ENCODE assay signal across 8 mouse cellular contexts in the genomic region with DNA sequence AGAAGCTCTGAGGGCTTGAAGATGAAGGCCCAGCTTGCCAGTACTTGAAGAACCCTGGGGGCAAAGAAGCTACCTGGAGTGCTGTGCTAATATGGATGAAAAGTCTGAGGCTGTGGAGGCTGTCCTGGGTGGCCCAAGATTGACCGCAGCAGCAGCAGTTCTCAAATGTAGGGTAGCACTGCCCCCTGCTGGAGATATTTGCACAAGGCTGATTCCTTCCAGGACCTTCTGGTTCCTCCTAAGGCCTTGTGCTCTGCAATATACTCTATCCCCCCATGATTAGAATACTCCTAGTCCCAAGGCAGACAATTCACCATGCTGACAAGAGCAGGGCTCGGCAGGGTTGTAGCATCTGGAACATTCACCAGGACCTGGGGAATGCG.
DNase-seq lines count a peak whose midpoint lies in the region; ATAC-seq and TF ChIP-seq lines count a peak whose summit lies in the region.

No protein-coding gene starts in this region.

- 25% methylated on average over 3 of the region's 3 CpGs for WGBS in forebrain, embryonic 11.5 days
- 23% methylated on average over 3 of the region's 3 CpGs for WGBS in heart, postnatal 0 days
- 32% methylated on average over 3 of the region's 3 CpGs for WGBS in liver, postnatal 0 days (ENCODE audit: insufficient replicate concordance)
- WGBS in neural tube, embryonic 15.5 days = 36% methylated on average over 3 of the region's 3 CpGs

- no peak overlapping the region; the same call in 1 of the 2 replicates for H3K9ac ChIP-seq in forebrain, embryonic 11.5 days (ENCODE audit: low read length)
- no peak overlapping the region for H3K9ac ChIP-seq in heart, postnatal 0 days (replicated peaks; ENCODE audit: low read depth, low read length)
- no peak overlapping the region for H3K9ac ChIP-seq in liver, postnatal 0 days (replicated peaks)
- 0 out of 2 replicates have a peak overlapping the region, but pooled peaks have one; percentile 5 for H3K9ac ChIP-seq in neural tube, embryonic 15.5 days (replicated peaks)

- no peak overlapping the region for H3K27ac ChIP-seq in forebrain, embryonic 11.5 days (ENCODE audit: low read depth, low read length)
- H3K27ac ChIP-seq in heart, postnatal 0 days (ENCODE audit: low read depth) = no peak overlapping the region
- H3K27ac ChIP-seq in liver, postnatal 0 days (ENCODE audit: low read depth) = no peak overlapping the region
- no peak overlapping the region for H3K27ac ChIP-seq in neural tube, embryonic 15.5 days (replicated peaks)

- peak; percentile 87 for TF ChIP-seq CTCF in heart, postnatal 0 days (IDR thresholded peaks at IDR 0.05; ENCODE audit: low read depth)
- peak; percentile 89 for TF ChIP-seq CTCF in liver, postnatal 0 days (IDR thresholded peaks at IDR 0.05; ENCODE audit: low read depth)

- TF ChIP-seq EP300 in heart, postnatal 0 days (IDR thresholded peaks at IDR 0.05; ENCODE audit: low read depth) = no peak
- TF ChIP-seq EP300 in liver, postnatal 0 days (IDR thresholded peaks at IDR 0.05; ENCODE audit: low read depth) = no peak

- no peak overlapping the region for H3K4me2 ChIP-seq in forebrain, embryonic 11.5 days (ENCODE audit: low read depth, low read length, severe bottlenecking)
- no peak overlapping the region for H3K4me2 ChIP-seq in heart, postnatal 0 days (ENCODE audit: low read depth, low read length)
- no peak overlapping the region for H3K4me2 ChIP-seq in liver, postnatal 0 days (ENCODE audit: low read depth, low read length)
- no peak overlapping the region for H3K4me2 ChIP-seq in neural tube, embryonic 15.5 days

- peak; percentile 62 to 73 for DNase-seq in CD8-positive naive resting alpha-beta T cell, adult 2 months (ENCODE audit: low read depth in 2 of 2, low spot score in 2 of 2)
- DNase-seq in c-Kit-negative CD71-positive TER-119-positive erythroid progenitor cells, embryonic 14.5 days (ENCODE audit: low read depth, low spot score) = peak; percentile 29
- peak; percentile 91 for DNase-seq in forebrain, embryonic 11.5 days (ENCODE audit: low spot score)
- DNase-seq in heart, postnatal 0 days (ENCODE audit: low spot score) = peak; percentile 66
- peak; percentile 89 to 95 for DNase-seq in kidney, postnatal 36 days
- DNase-seq in liver, postnatal 0 days = peak; percentile 86
- DNase-seq in testis, postnatal 10 days (ENCODE audit: low spot score) = peak; percentile 94

- H3K4me1 ChIP-seq in forebrain, embryonic 11.5 days (replicated peaks; ENCODE audit: control insufficient read depth, insufficient read depth, low read length) = peaks cover 3% of the 10 kb centered on the region; the same call in 1 of the 2 replicates
- no peaks in the 10 kb centered on the region for H3K4me1 ChIP-seq in heart, postnatal 0 days (ENCODE audit: control insufficient read depth, insufficient read depth)
- H3K4me1 ChIP-seq in liver, postnatal 0 days (ENCODE audit: insufficient read depth) = peaks cover 3% of the 10 kb centered on the region; the same call in 1 of the 2 replicates
- H3K4me1 ChIP-seq in neural tube, embryonic 15.5 days = peaks cover 27% of the 10 kb centered on the region

- no peaks in the 10 kb centered on the region for H3K36me3 ChIP-seq in forebrain, embryonic 11.5 days (ENCODE audit: control insufficient read depth, insufficient read depth, low read length)
- peaks cover 9% of the 10 kb centered on the region for H3K36me3 ChIP-seq in heart, postnatal 0 days (replicated peaks; ENCODE audit: control insufficient read depth, insufficient read depth, low read length)
- peaks cover 5% of the 10 kb centered on the region for H3K36me3 ChIP-seq in liver, postnatal 0 days (replicated peaks; ENCODE audit: insufficient read depth, low read length)
- 0 out of 2 replicates have a peak, but pooled peaks cover 2% of the 10 kb centered on the region for H3K36me3 ChIP-seq in neural tube, embryonic 15.5 days

- H3K4me3 ChIP-seq in forebrain, embryonic 11.5 days (ENCODE audit: low read depth, low read length) = no peak overlapping the region
- no peak overlapping the region for H3K4me3 ChIP-seq in heart, postnatal 0 days (ENCODE audit: low read depth, low read length)
- no peak overlapping the region for H3K4me3 ChIP-seq in liver, postnatal 0 days (ENCODE audit: low read depth, low read length)
- H3K4me3 ChIP-seq in neural tube, embryonic 15.5 days (replicated peaks) = no peak overlapping the region

- H3K27me3 ChIP-seq in forebrain, embryonic 11.5 days (ENCODE audit: control insufficient read depth, insufficient read depth, low read length) = no peaks in the 10 kb centered on the region
- H3K27me3 ChIP-seq in heart, postnatal 0 days (ENCODE audit: control insufficient read depth, insufficient read depth, low read length) = no peaks in the 10 kb centered on the region
- no peaks in the 10 kb centered on the region for H3K27me3 ChIP-seq in liver, postnatal 0 days (ENCODE audit: insufficient read depth, low read length)
- peaks cover 13% of the 10 kb centered on the region for H3K27me3 ChIP-seq in neural tube, embryonic 15.5 days (replicated peaks)

- ATAC-seq in forebrain, embryonic 11.5 days (replicated peaks; ENCODE audit: low FRiP score) = peak; percentile 71
- ATAC-seq in heart, postnatal 0 days (ENCODE audit: insufficient read depth, low read depth) = peak; percentile 69
- peak; percentile 51 for ATAC-seq in liver, postnatal 0 days
- peak; percentile 80 for ATAC-seq in neural tube, embryonic 15.5 days (ENCODE audit: low FRiP score)

- H3K9me3 ChIP-seq in forebrain, embryonic 11.5 days (ENCODE audit: control insufficient read depth, low read length) = no peaks in the 10 kb centered on the region
- H3K9me3 ChIP-seq in heart, postnatal 0 days (replicated peaks; ENCODE audit: control insufficient read depth, low read length) = no peaks in the 10 kb centered on the region
- no peaks in the 10 kb centered on the region for H3K9me3 ChIP-seq in liver, postnatal 0 days (ENCODE audit: low read length)
- no peaks in the 10 kb centered on the region for H3K9me3 ChIP-seq in neural tube, embryonic 15.5 days (replicated peaks)

Comparison
In these comparisons a context has a peak if more than half of its experiments do, and no peak if none do; other contexts are left out.
1. DNase-seq: peak in every context shown above with its lines; median percentile 94 in testis, postnatal 10 days; 92 in kidney, postnatal 36 days; 91 in forebrain, embryonic 11.5 days; 86 in liver, postnatal 0 days; 68 in CD8-positive naive resting alpha-beta T cell, adult 2 months; 66 in heart, postnatal 0 days; 29 in c-Kit-negative CD71-positive TER-119-positive erythroid progenitor cells, embryonic 14.5 days.